Mouse (Mus musculus) kidney, adult 2 months (tissue): ENCODE measurements at regions not wholly inside any gene's neighbourhood (a gene's known extent, or its start where the extent isn't known, plus 50 kb on each side); places are given as distances from the start of the nearest gene placed in this dataset.

Experiments
- CTCF ChIP-seq: fragments of 200-500 bp; conservative IDR thresholded peaks from 2 replicates; pipeline ENCODE4 v1.5.1; 2011; ENCODE audit warnings: low read depth, mild to moderate bottlenecking, control low read depth, low read length, moderate library complexity, mixed read lengths; ENCODE audit not compliant: insufficient read depth, insufficient read length
- POLR2A ChIP-seq: fragments of 200-500 bp; IDR thresholded peaks from one replicate; pipeline ENCODE4 v1.6.1; 2011; ENCODE audit warnings: low read depth, low read length, control low read depth

GRCm38 (mm10) chr1:50646931-50647674 lies 253.3 kb upstream of the Tmeff2 start:
- TF ChIP-seq POLR2A, result no peak
- TF ChIP-seq CTCF, result no peak
